Mouse (Mus musculus) embryo, embryonic 11 days (tissue): Measurements from ENCODE around the gene Ipo4.

Source experiments
- DNase-seq: peaks from one replicate; pipeline ENCODE4 v3.0.0-alpha.2; 2015

The Ipo4 gene

GRCm38 (mm10) chr14:55635523-55636007 lies at the start of gene Ipo4:
Ipo4 (minus strand) TSS chr14:55635957.
- DNase-seq, result peak; percentile 95

GRCm38 (mm10) chr14:55682118-55682493 lies 46.3 kb upstream of the Ipo4 start:
- DNase-seq, result no peak

DNA sequence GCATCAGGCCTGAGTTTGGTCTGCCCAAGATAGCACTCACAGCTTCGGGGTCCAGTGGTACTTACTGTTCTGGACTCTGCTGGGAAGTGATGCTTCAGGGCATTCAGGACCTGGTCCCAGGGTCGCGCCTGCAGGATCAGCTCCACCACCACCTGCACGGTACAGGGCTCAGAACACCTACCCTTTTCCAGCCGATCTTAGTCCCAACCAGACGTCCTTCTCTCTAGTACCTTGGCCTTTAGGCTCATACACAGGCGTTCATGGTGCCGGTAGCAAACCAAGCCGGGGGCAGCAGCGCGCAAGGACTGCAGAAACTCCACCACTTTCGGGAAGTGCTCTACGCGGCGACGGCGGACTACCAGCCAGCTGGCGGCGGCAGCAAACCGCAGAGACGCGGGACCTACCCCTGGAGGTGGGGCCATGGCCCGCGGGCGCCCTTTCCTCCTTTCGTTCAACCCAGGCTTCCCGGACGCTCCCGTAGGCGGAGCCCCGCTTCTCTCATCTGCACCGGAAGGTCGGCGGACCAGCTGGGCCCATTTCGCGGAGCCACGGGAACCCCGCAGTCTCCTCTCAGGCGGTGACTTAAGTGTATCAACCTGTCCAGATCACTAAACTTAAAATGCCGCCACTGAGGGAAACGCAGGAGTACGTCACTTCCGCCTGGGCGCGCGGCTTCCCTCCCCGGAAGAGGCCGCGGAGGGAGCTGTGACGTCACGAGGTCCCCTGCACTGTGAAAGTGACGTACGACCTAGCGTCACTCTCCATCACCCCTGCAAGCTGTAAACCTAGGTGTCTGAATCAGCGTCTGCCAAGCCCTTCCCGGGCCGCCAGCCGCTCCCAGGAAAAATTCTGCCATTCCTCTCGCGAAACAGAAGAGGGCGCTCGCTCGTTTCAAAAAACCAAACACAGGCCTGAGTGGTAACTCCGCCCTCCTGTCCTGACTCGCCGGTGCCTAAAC lies 45.7 kb upstream of the Ipo4 start, which contains the start of gene Tinf2:
Gene Tinf2 (minus strand): TSS at position 661 of the 958 bp plus-strand sequence.
- DNase-seq, result peak; percentile 96

DNA sequence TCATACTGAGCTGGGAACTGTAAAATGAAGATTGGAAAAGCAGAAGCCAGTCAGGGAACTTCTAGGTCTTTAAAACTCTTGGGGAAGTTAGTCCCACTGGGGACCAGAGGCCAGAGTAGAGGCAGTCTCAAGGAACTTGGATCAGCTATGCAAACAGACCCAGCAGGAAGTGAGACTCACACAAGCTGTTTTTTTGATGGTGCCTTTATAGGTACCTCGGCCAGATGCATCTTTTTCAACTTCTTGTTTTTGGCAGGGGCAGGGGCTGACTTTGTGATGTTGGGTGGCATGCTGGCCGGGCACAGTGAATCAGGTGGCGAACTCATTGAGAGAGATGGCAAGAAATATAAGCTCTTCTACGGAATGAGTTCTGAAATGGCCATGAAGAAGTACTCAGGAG lies 41.9 kb upstream of the Ipo4 start:
- DNase-seq, result no peak

DNA sequence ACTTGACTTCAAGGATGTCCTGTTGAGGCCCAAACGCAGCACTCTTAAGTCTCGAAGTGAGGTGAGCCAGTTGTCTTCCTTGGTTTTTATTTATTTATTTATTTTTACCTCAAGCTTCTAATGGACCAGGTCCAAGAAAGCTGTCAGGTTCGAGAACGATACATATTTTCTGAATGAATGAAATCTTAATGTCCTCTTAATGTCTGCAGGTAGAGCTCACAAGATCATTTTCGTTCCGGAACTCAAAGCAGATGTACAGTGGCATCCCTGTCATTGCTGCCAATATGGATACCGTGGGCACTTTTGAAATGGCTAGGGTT lies 36.9 kb upstream of the Ipo4 start:
- no peak for DNase-seq

DNA sequence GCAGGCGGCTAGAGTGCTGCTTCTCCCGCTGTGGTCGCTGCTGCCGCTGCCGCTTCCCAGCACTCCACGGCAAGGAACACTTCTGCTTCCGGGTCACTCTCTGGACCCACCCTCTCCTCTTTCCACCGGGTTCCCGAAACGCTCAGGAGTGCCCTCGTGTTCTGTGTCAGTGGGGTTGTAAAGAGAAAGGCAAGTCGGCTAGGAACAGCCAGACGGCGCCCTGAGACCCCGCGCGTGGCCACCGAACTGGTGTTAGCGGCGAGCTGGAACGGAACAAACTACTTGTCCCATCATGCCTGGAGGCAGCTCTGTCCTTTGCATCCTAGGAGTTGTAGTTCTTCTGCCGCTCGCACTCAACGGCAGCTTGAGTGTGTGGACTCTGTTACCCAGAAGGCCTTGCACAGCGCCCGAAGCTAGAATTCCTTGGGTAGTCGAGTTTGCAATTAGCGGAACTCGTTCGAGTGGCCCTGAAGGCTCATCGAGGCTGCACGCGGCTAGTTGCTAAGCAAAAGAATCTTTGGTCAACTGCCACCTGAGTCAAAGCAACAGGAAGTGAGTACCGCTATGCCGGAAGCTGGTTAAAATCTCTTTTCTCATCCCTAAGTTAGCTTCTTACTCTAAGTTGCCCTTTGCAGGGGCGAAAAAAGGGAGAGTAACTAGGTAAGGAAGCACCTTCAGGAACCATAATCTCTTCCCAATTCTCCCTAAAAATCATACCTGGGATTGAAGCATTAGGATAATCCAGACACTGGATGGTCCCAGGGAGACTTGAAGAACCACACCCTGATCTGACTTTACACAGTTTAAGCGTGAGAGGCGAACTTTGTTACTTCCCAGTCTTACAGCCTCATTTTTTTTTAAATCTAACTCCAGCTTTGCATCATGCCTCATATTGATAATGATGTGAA lies 36.3 kb upstream of the Ipo4 start, which contains the start of the genes Gmpr2 and Nedd8:
Gene Gmpr2 (plus strand): TSS at position 109 of the 908 bp plus-strand sequence.
Gene Nedd8 (minus strand): TSS at position 292 of the 908 bp plus-strand sequence.
- DNase-seq, result peak; percentile 96

GRCm38 (mm10) chr14:55671486-55671832 lies 35.7 kb upstream of the Ipo4 start:
- no peak for DNase-seq

DNA sequence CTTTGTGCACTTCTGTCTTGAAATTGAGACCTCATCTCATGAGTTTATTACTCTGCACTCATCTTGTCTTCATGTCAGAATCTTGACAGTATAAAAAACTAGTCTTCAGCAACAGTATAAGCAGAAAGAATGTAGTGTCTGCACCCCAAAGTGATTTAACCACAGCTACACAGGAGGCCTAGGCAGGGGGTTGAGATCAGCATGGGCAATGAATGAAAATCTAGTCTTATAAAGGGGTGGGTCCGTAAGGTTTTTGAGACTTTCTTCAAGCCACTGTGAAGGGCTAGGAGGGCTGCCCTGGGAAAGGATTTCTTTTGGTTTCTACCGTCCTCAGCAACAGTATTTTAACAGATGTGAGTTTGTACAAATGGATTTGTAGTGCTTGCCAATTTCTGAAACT lies 24.9 kb upstream of the Ipo4 start:
- no peak for DNase-seq

GRCm38 (mm10) chr14:55659960-55660573 lies 24.3 kb upstream of the Ipo4 start, which contains the start of gene Mdp1:
Mdp1 (minus strand) TSS chr14:55660508.
- DNase-seq, result peak; percentile 95

DNA sequence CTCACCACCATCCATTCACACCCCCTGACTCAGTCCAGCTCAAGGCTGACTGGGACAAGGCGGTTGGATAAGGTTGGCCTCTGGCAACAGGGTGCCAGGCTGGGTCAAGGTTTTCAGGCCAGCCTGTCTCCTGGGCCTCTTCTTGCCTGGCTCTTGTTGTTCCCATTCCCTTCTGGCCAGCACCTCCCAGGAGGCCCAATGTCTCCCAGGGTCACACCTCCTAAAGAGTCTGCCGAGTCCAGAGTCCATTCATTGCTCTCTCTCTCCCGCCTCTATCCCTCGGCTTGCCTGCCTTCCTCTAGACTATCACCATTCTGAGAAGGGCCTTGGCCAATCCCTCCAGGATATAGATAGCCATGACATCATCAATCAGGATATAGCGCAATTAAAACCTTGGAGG lies 22.3 kb upstream of the Ipo4 start:
- DNase-seq, result no peak

- DNase-seq, result no peak
Measured at GRCm38 (mm10) chr14:55656935-55657334, 21.2 kb upstream of the Ipo4 start.

GRCm38 (mm10) chr14:55651528-55651927 lies 15.8 kb upstream of the Ipo4 start:
- DNase-seq, result no peak

GRCm38 (mm10) chr14:55649884-55650283 lies 14.1 kb upstream of the Ipo4 start, which contains the start of gene Tssk4:
Tssk4 (plus strand) TSS chr14:55650184.
- DNase-seq, result no peak

GRCm38 (mm10) chr14:55644261-55644888 lies 8.6 kb upstream of the Ipo4 start:
- peak; percentile 22 for DNase-seq

DNA sequence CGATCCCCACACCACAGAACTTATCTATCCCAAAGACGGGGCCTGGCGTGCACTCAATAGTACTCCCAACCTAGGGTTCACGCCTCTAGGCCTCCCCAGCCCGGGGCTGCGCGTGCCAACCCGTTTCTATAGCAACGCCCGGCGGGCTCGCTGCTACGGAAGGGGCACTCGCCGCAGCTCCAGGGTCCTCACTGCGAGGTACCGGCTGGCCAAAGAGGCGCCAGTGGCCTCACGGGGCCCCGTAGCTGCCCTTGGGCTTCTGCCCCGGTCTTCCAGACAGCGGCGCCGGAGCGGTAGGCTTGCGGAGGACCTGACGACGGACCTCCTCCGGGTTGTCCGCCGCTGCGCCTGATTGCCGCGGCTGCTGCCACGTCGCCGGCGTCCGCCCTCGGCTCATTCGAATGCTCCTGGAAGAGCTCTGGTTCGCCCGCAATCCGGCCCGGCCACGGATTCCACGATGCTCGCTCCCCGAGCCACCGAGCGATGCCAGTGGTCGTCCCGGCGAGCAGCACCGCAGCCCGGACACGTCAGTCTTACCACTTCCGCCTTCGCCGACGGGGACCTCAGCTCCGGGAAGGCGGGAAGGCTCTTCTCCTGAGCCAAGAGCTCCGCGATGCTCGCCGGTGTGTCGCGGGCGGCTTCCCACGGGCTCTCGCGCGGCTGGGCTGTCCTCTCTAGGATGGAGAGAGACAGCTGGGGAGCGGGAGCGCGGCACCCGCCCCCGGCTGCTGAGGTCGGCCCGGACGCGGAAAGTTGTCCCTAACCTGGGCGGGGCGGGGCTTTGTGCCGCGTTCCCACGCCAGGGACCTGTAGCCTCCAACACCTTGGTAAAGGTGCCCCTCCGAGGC lies 7.5 kb upstream of the Ipo4 start, which contains the start of gene Tm9sf1:
Gene Tm9sf1 (minus strand): TSS at position 747 of the 848 bp plus-strand sequence.
- peak; percentile 92 for DNase-seq

GRCm38 (mm10) chr14:55642679-55643059 lies 6.9 kb upstream of the Ipo4 start:
- no peak for DNase-seq

- DNase-seq, result no peak
Measured at GRCm38 (mm10) chr14:55641291-55641690, 5.5 kb upstream of the Ipo4 start.

GRCm38 (mm10) chr14:55640816-55641215 lies 5.1 kb upstream of the Ipo4 start:
- no peak for DNase-seq

DNA sequence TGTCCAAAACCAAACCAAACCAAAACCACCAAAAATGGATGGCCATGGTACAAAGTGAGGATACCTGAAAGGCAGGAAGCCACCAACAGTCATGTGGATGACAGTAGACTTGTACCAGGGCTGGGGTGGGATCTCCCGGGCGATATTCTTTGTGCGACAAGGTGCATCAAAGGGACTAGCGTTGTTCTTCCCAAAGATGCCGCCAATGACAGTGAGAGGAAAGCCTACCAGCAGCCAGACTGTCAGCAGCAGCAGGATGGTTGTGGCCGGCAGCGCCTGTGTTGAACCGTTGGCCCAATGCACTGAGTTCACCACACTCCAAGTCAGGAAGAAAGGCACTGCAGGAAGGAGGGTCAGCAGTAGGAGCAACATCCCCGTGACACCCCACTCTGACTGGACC lies 2.0 kb upstream of the Ipo4 start, which contains the start of gene Gm49378:
Gene Gm49378 (minus strand): TSS at position 101 of the 400 bp plus-strand sequence.
- DNase-seq, result no peak

GRCm38 (mm10) chr14:55634874-55635522 lies 759 bp downstream of the Ipo4 start:
- no peak for DNase-seq

DNA sequence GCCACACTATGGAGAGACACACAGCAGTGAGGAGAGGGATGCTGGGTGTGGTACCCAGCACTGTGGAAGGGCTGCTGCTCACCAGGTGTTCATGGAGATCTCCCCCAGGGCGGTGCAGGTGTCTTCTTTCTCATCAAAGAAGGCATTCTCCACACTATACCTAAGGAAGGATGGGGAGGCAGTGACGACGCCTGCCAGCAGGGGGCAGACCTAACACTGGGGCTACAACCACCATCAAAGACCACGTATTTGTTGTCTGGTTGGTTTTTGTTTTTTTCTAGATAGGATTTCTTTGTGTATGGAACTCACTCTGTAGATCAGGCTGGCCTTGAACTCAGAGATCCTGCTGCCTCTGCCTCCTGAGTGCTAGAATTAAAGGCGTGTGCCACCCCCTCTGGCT lies 6.4 kb downstream of the Ipo4 start:
- peak; percentile 31 for DNase-seq
